Mouse (Mus musculus): Measurements from ENCODE around the gene Cmbl. TPM values are rescaled to one million over a fixed set of nuclear protein-coding genes. Genes with fewer than 3 reads are reported as not detected.

Cmbl gene
- polyA plus RNA-seq, 1 experiment from 2014 or later = 1.6 TPM

DNA sequence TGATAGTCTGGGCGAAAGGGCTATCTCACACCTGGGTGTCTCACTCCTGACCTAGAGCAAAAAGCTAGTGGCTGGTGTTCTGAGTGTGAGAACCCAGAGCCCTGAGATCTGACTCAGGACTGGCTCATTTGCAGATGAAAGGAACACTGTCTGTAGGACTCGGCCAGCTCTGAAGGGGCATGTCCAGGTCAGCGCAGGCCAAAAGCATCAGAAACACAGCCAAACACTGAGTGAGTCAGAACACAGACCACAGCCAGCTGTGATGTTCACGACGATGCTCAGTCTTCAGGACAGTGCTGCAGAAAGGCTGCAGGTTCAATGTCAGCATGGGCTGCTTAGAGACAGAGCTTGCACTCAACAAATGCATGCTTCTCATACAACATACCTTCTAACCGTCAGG, 3.8 kb upstream of the Cmbl start:
- H3K9me3 ChIP-seq (ENCODE audit: control insufficient read depth, low read length) = no peaks in the 10 kb centered on the region; the same call in 1 of the 2 replicates
- H3K27me3 ChIP-seq (ENCODE audit: control insufficient read depth, insufficient read depth, low read length) = no peaks in the 10 kb centered on the region
- no peak overlapping the region for H3K4me2 ChIP-seq
- no peak overlapping the region for H3K27ac ChIP-seq (ENCODE audit: low read depth, low read length)
- no peak for ATAC-seq (ENCODE audit: low FRiP score)
- 79% methylated on average over 6 of the region's 6 CpGs for WGBS
- no peaks in the 10 kb centered on the region for H3K4me1 ChIP-seq (ENCODE audit: control insufficient read depth, insufficient read depth, low read length)
- H3K4me3 ChIP-seq (ENCODE audit: low read depth, low read length) = no peak overlapping the region
- H3K9ac ChIP-seq (ENCODE audit: low read length) = no peak overlapping the region
- peak; percentile 57 for DNase-seq (ENCODE audit: low spot score, missing footprints)
- H3K36me3 ChIP-seq (ENCODE audit: control insufficient read depth, insufficient read depth, low read length) = no peaks in the 10 kb centered on the region

DNA sequence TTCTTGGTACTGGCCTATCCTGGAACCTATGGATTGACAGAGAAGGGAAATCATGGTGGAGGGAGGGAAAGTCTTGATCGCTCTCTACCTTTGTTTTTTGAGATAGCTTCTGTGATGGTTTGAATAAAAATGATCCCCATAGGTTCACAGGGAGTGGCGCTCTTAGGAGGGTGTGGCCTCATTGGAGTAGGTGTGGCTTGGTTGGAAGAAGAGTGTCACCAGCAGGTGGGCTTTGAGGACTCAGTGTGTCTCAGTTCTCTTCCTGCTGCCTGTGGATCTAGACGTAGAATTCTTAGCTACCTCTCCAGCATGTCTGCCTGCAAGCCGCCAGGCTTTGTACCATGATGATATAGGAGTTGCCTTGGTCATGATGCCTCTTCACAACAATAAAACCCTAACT, 3.2 kb upstream of the Cmbl start:
- Histone ChIP-seq H3K27me3 (ENCODE audit: control insufficient read depth, insufficient read depth, low read length) (no peaks in the 10 kb centered on the region), H3K36me3 (ENCODE audit: control insufficient read depth, insufficient read depth, low read length) (no peaks in the 10 kb centered on the region), H3K4me2 (no peak overlapping the region), H3K9ac (ENCODE audit: low read length) (no peak overlapping the region), H3K27ac (ENCODE audit: low read depth, low read length) (no peak overlapping the region), H3K4me3 (ENCODE audit: low read depth, low read length) (no peak overlapping the region), H3K9me3 (ENCODE audit: control insufficient read depth, low read length) (no peaks in the 10 kb centered on the region; the same call in 1 of the 2 replicates), H3K4me1 (ENCODE audit: control insufficient read depth, insufficient read depth, low read length) (no peaks in the 10 kb centered on the region)
- DNase-seq (ENCODE audit: low spot score, missing footprints) = peak; percentile 21
- 94% methylated on average over 4 of the region's 4 CpGs for WGBS
- ATAC-seq (ENCODE audit: low FRiP score) = no peak

DNA sequence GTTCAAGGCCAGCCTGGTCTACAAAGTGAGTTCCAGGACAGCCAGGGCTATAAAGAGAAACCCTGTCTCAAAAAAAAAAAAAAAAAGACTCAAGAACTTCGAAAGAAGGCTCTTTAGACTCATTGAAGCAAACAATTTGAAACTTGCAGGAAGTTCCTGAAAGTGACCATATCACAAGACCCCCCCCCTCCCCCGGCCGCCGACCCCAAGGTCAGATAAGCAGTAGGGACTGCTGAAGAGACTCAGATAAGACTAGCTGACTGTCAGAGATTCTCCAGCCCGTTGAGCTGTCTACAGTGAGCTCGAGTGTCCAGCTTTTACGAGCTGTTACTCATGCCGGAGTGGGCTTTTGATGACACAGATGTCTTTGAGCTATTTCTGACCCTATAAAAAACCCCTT, 2.3 kb upstream of the Cmbl start:
- Histone ChIP-seq H3K4me3 (ENCODE audit: low read depth, low read length) (no peak overlapping the region), H3K9me3 (ENCODE audit: control insufficient read depth, low read length) (no peaks in the 10 kb centered on the region; the same call in 1 of the 2 replicates), H3K27me3 (ENCODE audit: control insufficient read depth, insufficient read depth, low read length) (no peaks in the 10 kb centered on the region), H3K36me3 (ENCODE audit: control insufficient read depth, insufficient read depth, low read length) (no peaks in the 10 kb centered on the region), H3K27ac (ENCODE audit: low read depth, low read length) (no peak overlapping the region), H3K9ac (ENCODE audit: low read length) (no peak overlapping the region), H3K4me1 (ENCODE audit: control insufficient read depth, insufficient read depth, low read length) (no peaks in the 10 kb centered on the region), H3K4me2 (no peak overlapping the region)
- WGBS = 85% methylated on average over 8 of the region's 8 CpGs
- ATAC-seq (ENCODE audit: low FRiP score) (no peak), DNase-seq (ENCODE audit: low spot score, missing footprints) (peak; percentile 51)

DNA sequence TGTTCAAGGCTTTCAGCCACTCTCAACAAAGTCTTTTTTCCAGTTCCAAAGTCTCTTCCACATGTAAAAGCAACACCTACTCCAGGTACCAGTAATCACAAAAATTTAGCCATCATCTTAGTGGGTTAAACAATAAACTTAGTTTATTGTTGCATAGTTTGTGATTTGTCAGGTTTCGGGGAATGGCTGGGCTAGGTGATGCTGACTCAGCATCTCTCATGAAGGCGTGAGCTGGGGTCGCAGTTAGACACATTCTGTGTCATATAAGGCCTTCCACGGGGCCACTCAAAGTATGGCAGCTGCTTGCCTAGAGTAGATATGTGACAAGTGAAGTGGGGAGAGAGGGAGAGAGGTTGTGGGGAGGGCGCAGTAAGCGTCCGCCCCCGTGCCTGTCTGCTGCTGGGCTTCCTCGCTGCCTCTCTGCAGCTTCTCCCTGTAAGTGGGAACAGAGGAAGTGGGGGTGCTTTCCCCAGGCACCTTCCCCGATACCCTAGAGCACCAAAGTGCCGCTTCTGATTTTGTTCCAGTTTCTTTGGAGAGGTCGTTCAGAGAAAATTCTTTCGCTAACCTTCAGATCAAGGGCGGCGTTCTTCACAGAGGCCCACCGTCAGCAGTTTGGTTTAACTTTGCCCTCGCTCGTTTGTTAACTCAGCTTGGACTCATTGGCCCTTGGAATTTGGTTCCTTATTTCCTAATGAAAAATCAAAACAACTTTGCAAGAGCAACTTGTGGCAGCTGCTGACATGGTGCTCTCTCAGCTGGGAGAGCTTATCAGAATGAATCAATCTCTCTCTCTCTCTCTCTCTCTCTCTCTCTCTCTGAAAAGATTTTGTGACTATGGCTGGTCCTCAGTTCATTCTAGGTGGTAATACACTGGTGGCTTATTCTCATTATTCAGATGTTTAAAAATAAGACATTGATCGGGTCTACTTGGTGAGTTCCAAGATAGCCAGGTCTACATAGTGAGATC, 1.3 kb upstream of the Cmbl start:
- no peaks in the 10 kb centered on the region for H3K36me3 ChIP-seq (ENCODE audit: control insufficient read depth, insufficient read depth, low read length)
- H3K4me1 ChIP-seq (ENCODE audit: control insufficient read depth, insufficient read depth, low read length) = no peaks in the 10 kb centered on the region
- no peak overlapping the region for H3K4me2 ChIP-seq
- H3K4me3 ChIP-seq (ENCODE audit: low read depth, low read length) = no peak overlapping the region
- ATAC-seq (ENCODE audit: low FRiP score) = no peak
- H3K27me3 ChIP-seq (ENCODE audit: control insufficient read depth, insufficient read depth, low read length) = no peaks in the 10 kb centered on the region
- no peak overlapping the region for H3K27ac ChIP-seq (ENCODE audit: low read depth, low read length)
- no peak overlapping the region for H3K9ac ChIP-seq (ENCODE audit: low read length)
- 74% methylated on average over 19 of the region's 19 CpGs for WGBS
- DNase-seq (ENCODE audit: low spot score, missing footprints) = peak; percentile 69
- H3K9me3 ChIP-seq (ENCODE audit: control insufficient read depth, low read length) = no peaks in the 10 kb centered on the region; the same call in 1 of the 2 replicates

GRCm38 (mm10) chr15:31565786-31566185, 597 bp downstream of the Cmbl start:
- no peak overlapping the region for H3K4me2 ChIP-seq
- H3K4me3 ChIP-seq (ENCODE audit: low read depth, low read length) = no peak overlapping the region
- DNase-seq (ENCODE audit: low spot score, missing footprints) = peak; percentile 53
- H3K27ac ChIP-seq (ENCODE audit: low read depth, low read length) = no peak overlapping the region
- no peaks in the 10 kb centered on the region for H3K4me1 ChIP-seq (ENCODE audit: control insufficient read depth, insufficient read depth, low read length)
- ATAC-seq (ENCODE audit: low FRiP score) = no peak
- no peaks in the 10 kb centered on the region for H3K36me3 ChIP-seq (ENCODE audit: control insufficient read depth, insufficient read depth, low read length)
- WGBS = 79% methylated on average over 1 of the region's 1 CpGs
- H3K9me3 ChIP-seq (ENCODE audit: control insufficient read depth, low read length) = no peaks in the 10 kb centered on the region
- no peaks in the 10 kb centered on the region for H3K27me3 ChIP-seq (ENCODE audit: control insufficient read depth, insufficient read depth, low read length)
- no peak overlapping the region for H3K9ac ChIP-seq (ENCODE audit: low read length)

DNA sequence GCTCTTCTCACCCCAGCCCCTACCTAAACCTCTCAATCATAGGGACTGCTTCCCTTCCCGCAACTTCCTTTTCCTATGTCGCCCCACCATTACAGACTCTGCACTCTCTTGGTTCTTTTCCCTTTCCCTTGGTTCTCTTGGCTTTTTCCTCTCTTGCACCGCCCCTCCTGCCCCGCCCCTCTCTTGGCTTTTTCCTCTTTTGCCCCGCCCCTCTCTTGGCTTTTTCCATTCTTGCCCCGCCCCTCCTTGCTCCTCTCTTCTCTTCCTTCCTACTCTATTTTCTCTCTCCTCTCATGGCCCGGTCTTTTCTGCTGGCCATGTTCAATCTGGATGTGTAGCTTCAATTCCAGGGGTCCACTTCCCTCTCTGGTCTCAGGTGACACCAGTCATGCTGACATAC, 2.2 kb downstream of the Cmbl start:
- no peak for ATAC-seq (ENCODE audit: low FRiP score)
- no peak for DNase-seq (ENCODE audit: low spot score, missing footprints)
- 54% methylated on average over 7 of the region's 7 CpGs for WGBS

DNA sequence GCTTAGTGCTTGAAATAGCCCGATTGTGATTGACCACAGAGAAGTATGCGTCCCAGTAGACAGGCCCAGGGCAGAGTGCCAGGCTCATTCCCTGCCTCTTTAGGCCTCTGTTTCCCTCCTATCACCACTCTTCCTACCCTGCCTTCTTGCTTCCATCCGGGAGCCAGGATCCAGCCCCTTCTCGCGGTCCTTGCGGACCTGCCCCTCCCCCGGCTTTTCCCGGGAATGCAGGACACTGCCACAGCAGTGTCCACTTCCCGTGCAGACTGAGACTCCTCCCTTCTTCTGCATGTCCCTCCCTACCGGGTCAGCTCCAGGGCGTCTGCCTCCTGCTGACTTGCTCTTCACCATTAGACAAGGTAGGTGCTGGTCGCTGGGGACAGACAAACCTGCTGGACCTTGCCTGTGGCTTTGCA, 3.4 kb downstream of the Cmbl start:
- H3K27ac ChIP-seq (ENCODE audit: low read depth, low read length) = no peak overlapping the region
- WGBS = 20% methylated on average over 12 of the region's 12 CpGs
- no peak overlapping the region for H3K9ac ChIP-seq (ENCODE audit: low read length)
- H3K4me2 ChIP-seq = no peak overlapping the region
- H3K36me3 ChIP-seq (ENCODE audit: control insufficient read depth, insufficient read depth, low read length) = no peaks in the 10 kb centered on the region
- no peaks in the 10 kb centered on the region for H3K9me3 ChIP-seq (ENCODE audit: control insufficient read depth, low read length)
- DNase-seq (ENCODE audit: low spot score, missing footprints) (peak; percentile 84), ATAC-seq (ENCODE audit: low FRiP score) (0 out of 2 replicates have a peak, but pooled peaks have one; percentile 46)
- H3K27me3 ChIP-seq (ENCODE audit: control insufficient read depth, insufficient read depth, low read length) = no peaks in the 10 kb centered on the region
- no peaks in the 10 kb centered on the region for H3K4me1 ChIP-seq (ENCODE audit: control insufficient read depth, insufficient read depth, low read length)
- H3K4me3 ChIP-seq (ENCODE audit: low read depth, low read length) = no peak overlapping the region

More for the DNA sequence above, 2.2 kb downstream of the Cmbl start:
- Histone ChIP-seq H3K9ac (ENCODE audit: low read length) (no peak overlapping the region), H3K27me3 (ENCODE audit: control insufficient read depth, insufficient read depth, low read length) (no peaks in the 10 kb centered on the region), H3K27ac (ENCODE audit: low read depth, low read length) (no peak overlapping the region), H3K4me3 (ENCODE audit: low read depth, low read length) (no peak overlapping the region), H3K4me1 (ENCODE audit: control insufficient read depth, insufficient read depth, low read length) (no peaks in the 10 kb centered on the region), H3K36me3 (ENCODE audit: control insufficient read depth, insufficient read depth, low read length) (no peaks in the 10 kb centered on the region), H3K4me2 (no peak overlapping the region), H3K9me3 (ENCODE audit: control insufficient read depth, low read length) (no peaks in the 10 kb centered on the region)

- H3K27ac ChIP-seq (ENCODE audit: low read depth, low read length) = no peak overlapping the region
- H3K4me3 ChIP-seq (ENCODE audit: low read depth, low read length) = no peak overlapping the region
- WGBS = 76% methylated on average over 9 of the region's 9 CpGs
- ATAC-seq (ENCODE audit: low FRiP score) (no peak), DNase-seq (ENCODE audit: low spot score, missing footprints) (peak; percentile 83)
- no peak overlapping the region for H3K9ac ChIP-seq (ENCODE audit: low read length)
- no peaks in the 10 kb centered on the region for H3K4me1 ChIP-seq (ENCODE audit: control insufficient read depth, insufficient read depth, low read length)
- H3K4me2 ChIP-seq = no peak overlapping the region
- no peaks in the 10 kb centered on the region for H3K36me3 ChIP-seq (ENCODE audit: control insufficient read depth, insufficient read depth, low read length)
- H3K9me3 ChIP-seq (ENCODE audit: control insufficient read depth, low read length) = no peaks in the 10 kb centered on the region
- H3K27me3 ChIP-seq (ENCODE audit: control insufficient read depth, insufficient read depth, low read length) = no peaks in the 10 kb centered on the region
These were observed 4.3 kb downstream of the Cmbl start for GRCm38 (mm10) chr15:31569325-31570022.

DNA sequence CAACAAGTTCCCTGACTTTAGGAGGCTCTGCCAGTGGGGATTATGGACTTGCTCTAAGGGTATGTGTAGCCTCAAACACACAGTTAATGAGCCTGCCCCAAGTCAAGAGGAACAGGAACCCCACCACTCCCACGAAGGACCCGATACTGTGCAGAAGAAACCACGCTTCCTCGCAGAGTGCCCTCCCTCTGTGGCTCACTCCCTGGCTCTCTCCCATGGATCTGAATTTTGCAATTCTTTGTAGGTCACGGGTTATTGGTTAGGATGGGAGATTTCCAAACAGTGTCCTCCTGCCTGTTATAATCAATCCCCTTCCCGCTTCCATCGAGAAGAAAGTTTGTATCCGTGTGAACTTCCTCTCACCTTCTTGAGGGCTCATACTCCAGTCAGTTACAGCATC, 5.8 kb downstream of the Cmbl start:
- Histone ChIP-seq H3K9me3 (ENCODE audit: control insufficient read depth, low read length) (no peaks in the 10 kb centered on the region), H3K4me3 (ENCODE audit: low read depth, low read length) (no peak overlapping the region), H3K4me1 (ENCODE audit: control insufficient read depth, insufficient read depth, low read length) (no peaks in the 10 kb centered on the region), H3K27me3 (ENCODE audit: control insufficient read depth, insufficient read depth, low read length) (no peaks in the 10 kb centered on the region), H3K36me3 (ENCODE audit: control insufficient read depth, insufficient read depth, low read length) (no peaks in the 10 kb centered on the region), H3K9ac (ENCODE audit: low read length) (no peak overlapping the region), H3K27ac (ENCODE audit: low read depth, low read length) (no peak overlapping the region), H3K4me2 (no peak overlapping the region)
- DNase-seq (ENCODE audit: low spot score, missing footprints) (peak; percentile 62), ATAC-seq (ENCODE audit: low FRiP score) (no peak)
- WGBS = 90% methylated on average over 8 of the region's 8 CpGs
